Mouse (Mus musculus): ENCODE measurements around the gene Inka1. TPM values are rescaled to one million over a fixed set of nuclear protein-coding genes. Genes with fewer than 3 reads are reported as not detected.
A peak's percentile ranks its signal among the peaks of the same experiment; 100 is the strongest.

Inka1 gene
- polyA plus RNA-seq, 1 experiment from 2014 or later, result 22.8 TPM

DNA sequence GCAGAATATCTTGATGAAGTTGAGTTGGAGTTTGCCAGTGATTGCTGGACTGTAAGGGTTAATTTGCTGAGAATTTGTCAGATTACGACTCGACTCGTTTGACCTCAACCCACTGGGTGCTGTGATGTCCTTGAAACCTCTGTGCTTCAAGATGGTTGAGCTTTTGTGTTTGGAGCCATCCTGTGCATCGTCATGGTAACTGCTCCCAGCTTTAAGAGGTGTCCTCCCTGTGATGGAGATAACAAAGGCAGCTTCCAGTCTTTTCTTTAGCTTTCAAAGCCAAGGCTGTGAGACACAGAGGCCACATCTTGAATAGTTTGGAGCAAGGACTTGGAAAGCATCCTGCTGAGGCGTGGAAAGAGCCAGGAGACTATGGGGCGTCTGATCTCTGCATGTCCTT is 28.5 kb downstream of the Inka1 start:
- Histone ChIP-seq H3K4me2 (ENCODE audit: low read depth, low read length, severe bottlenecking) (no peak overlapping the region), H3K4me1 (replicated peaks; ENCODE audit: control insufficient read depth, insufficient read depth, low read length) (0 out of 2 replicates have a peak, but pooled peaks cover 2% of the 10 kb centered on the region), H3K9me3 (ENCODE audit: control insufficient read depth, low read length) (no peaks in the 10 kb centered on the region), H3K27ac (ENCODE audit: low read depth, low read length) (no peak overlapping the region), H3K9ac (ENCODE audit: low read length) (no peak overlapping the region), H3K4me3 (ENCODE audit: low read depth, low read length) (no peak overlapping the region), H3K36me3 (ENCODE audit: control insufficient read depth, insufficient read depth, low read length) (no peaks in the 10 kb centered on the region; the same call in 1 of the 2 replicates), H3K27me3 (ENCODE audit: control insufficient read depth, insufficient read depth, low read length) (no peaks in the 10 kb centered on the region)
- ATAC-seq (replicated peaks; ENCODE audit: low FRiP score), result no peak
- 46% methylated on average over 6 of the region's 6 CpGs for whole genome bisulfite sequencing
- DNase-seq (ENCODE audit: low spot score), result no peak

DNA sequence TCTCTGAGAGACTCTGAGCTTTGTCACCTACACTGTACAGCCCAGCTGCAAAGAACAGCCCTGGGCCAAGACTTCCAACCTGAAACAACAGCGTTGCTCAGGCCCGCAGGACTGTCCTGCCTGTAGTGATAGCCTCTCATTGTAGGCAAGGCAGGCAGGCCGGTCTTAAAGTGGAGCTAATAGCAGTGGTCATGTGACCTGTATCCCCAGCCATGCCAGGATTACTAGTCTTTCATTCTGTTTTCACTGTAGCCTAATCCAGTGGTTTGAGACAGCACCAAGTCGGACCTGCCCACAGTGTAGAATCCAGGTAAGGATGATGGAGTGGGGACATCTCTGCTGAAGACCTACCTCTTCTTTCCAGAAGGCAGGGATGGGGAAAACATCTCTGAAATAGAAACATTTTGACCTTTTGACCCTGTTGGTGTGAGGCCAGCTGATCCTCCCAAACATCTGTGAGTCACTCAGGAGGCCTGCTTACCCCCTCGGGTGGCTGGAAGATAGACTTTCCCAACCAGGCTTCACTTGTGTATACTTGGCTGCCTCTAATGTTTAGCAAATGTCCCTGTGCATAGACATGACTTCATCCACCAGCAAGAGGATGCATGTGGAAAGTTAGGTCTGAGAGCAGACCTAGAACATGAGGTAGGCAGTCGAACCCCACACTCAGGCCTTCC is 29.9 kb downstream of the Inka1 start:
- H3K4me3 ChIP-seq (ENCODE audit: low read depth, low read length), result no peak overlapping the region
- H3K36me3 ChIP-seq (ENCODE audit: control insufficient read depth, insufficient read depth, low read length), result no peaks in the 10 kb centered on the region; the same call in 1 of the 2 replicates
- no peaks in the 10 kb centered on the region for H3K9me3 ChIP-seq (ENCODE audit: control insufficient read depth, low read length)
- DNase-seq (ENCODE audit: low spot score) (no peak), ATAC-seq (replicated peaks; ENCODE audit: low FRiP score) (no peak)
- no peak overlapping the region for H3K4me2 ChIP-seq (ENCODE audit: low read depth, low read length, severe bottlenecking)
- H3K4me1 ChIP-seq (replicated peaks; ENCODE audit: control insufficient read depth, insufficient read depth, low read length), result no peaks in the 10 kb centered on the region; the same call in 1 of the 2 replicates
- H3K27me3 ChIP-seq (ENCODE audit: control insufficient read depth, insufficient read depth, low read length), result no peaks in the 10 kb centered on the region
- H3K27ac ChIP-seq (ENCODE audit: low read depth, low read length), result no peak overlapping the region
- no peak overlapping the region for H3K9ac ChIP-seq (ENCODE audit: low read length)
- 89% methylated on average over 6 of the region's 6 CpGs for WGBS

DNA sequence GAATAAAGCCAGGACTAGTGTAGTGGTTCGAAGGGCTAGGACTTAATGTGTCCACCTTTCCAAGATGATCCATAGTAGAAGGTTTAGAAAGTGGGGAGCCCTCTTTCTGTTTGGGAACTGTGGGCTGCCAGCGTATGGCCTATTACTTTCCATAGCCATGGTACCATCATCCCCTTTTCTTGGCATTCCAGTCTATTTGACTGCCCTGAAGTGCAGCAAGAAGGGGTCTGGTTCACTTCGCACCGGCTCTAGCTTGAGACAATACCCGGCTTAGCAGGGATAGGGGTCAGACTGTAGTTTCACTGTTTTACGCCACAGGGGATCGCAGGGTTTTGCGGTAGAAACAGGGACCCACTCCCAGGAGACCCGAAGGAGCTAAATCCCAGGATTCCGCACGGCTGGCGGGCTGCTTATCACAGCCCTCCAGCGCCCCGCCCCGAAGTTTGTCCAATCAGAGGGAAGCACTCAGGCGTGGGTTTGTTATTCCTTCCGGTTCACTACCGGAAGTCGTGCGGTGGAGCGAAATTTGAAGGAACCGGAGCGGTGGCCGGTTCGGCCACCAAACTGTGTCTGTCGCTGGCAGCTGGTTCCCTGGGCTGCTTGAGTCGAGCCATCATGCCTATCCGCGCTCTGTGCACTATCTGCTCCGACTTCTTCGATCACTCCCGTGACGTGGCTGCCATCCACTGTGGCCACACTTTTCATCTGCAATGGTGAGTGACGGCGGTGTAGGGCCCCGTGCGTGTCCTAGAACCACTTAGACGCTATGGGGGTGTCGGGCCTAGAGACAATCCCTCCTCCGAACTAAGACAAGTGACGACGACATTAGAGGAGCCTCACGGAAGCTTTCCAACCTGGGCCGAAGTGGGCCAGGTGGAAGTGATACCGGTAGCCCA is 35.0 kb downstream of the Inka1 start:
- Histone ChIP-seq H3K4me2 (ENCODE audit: low read depth, low read length, severe bottlenecking) (peak overlapping the region; percentile 58), H3K36me3 (ENCODE audit: control insufficient read depth, insufficient read depth, low read length) (no peaks in the 10 kb centered on the region), H3K4me3 (ENCODE audit: low read depth, low read length) (peak overlapping the region; percentile 66), H3K27me3 (ENCODE audit: control insufficient read depth, insufficient read depth, low read length) (no peaks in the 10 kb centered on the region), H3K9ac (ENCODE audit: low read length) (peak overlapping the region; percentile 69), H3K9me3 (ENCODE audit: control insufficient read depth, low read length) (no peaks in the 10 kb centered on the region), H3K4me1 (replicated peaks; ENCODE audit: control insufficient read depth, insufficient read depth, low read length) (peaks cover 2% of the 10 kb centered on the region; the same call in 1 of the 2 replicates), H3K27ac (ENCODE audit: low read depth, low read length) (peak overlapping the region; percentile 75)
- DNase-seq (ENCODE audit: low spot score) (peak; percentile 94), ATAC-seq (replicated peaks; ENCODE audit: low FRiP score) (peak; percentile 94)
- 15% methylated on average over 45 of the region's 45 CpGs for WGBS

DNA sequence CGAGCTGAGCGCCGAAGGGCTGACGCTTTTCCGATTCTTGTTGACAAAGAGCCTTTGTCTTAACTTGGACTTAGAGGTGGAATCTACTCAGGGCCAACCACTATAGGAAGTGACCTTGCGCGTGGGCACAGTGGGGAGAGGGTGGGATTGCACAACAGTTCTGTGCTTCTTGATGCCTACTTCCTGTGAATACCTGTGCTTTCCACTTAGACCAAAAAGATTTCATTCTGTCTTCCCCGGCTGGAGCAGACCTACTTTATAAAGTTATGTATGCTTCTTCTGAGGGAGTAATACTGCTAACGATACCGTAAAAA is 35.8 kb downstream of the Inka1 start, which contains the start of gene Traip:
Gene Traip, plus strand, starts transcription at position 215 of the 314 bp plus-strand sequence.
- peak within 1 kb of the TSS; percentile 69 for H3K9ac ChIP-seq (ENCODE audit: low read length)
- DNase-seq (ENCODE audit: low spot score) (no peak), ATAC-seq (replicated peaks; ENCODE audit: low FRiP score) (no peak)
- peaks cover 2% of the 10 kb centered on the region; the same call in 1 of the 2 replicates for H3K4me1 ChIP-seq (replicated peaks; ENCODE audit: control insufficient read depth, insufficient read depth, low read length)
- WGBS, result 91% methylated on average over 10 of the region's 10 CpGs
- H3K4me2 ChIP-seq (ENCODE audit: low read depth, low read length, severe bottlenecking), result peak within 1 kb of the TSS; percentile 58
- no peaks in the 10 kb centered on the region for H3K9me3 ChIP-seq (ENCODE audit: control insufficient read depth, low read length)
- H3K27me3 ChIP-seq (ENCODE audit: control insufficient read depth, insufficient read depth, low read length), result no peaks in the 10 kb centered on the region
- peak within 1 kb of the TSS; percentile 75 for H3K27ac ChIP-seq (ENCODE audit: low read depth, low read length)
- no peaks in the 10 kb centered on the region for H3K36me3 ChIP-seq (ENCODE audit: control insufficient read depth, insufficient read depth, low read length)
- peak within 1 kb of the TSS; percentile 66 for H3K4me3 ChIP-seq (ENCODE audit: low read depth, low read length)

DNA sequence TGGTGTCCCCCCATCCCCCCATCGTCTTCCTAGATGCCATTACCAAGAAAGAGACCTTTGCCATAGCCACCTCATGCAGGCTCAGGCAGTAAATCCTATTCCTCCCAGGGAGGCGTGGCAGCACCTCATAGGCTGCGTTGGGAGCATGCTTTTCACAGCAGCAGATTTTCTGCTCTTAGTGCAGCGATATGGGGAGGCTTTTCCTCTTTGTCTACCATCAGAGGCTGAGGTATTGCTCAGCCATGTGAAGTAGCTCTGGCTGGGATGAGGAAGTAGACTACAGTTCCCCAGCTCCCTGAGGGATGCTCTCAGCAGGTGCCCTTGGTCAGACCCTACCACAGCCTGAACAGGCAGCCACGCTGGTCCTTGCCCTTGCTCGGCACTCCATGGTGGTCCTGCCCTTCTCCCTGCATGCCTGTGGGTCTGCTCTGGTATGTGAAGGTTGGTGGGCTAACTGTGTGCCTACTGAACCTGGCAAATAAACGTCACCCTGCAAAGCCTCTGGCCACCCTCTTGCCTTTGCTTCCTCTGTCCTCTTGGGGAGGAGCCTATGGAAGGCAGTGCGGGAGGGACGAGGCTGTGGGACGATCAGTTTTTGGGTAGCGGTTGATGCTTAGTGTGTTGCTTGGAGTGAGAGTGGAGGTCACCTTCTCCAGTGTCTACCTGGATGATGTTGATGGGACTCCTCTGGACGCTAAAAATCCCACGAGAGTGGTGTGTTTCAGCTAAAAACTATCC is 36.3 kb downstream of the Inka1 start:
- no peak overlapping the region for H3K4me3 ChIP-seq (ENCODE audit: low read depth, low read length)
- ATAC-seq (replicated peaks; ENCODE audit: low FRiP score) (no peak), DNase-seq (ENCODE audit: low spot score) (no peak)
- H3K9me3 ChIP-seq (ENCODE audit: control insufficient read depth, low read length), result no peaks in the 10 kb centered on the region
- H3K36me3 ChIP-seq (ENCODE audit: control insufficient read depth, insufficient read depth, low read length), result no peaks in the 10 kb centered on the region
- no peaks in the 10 kb centered on the region for H3K27me3 ChIP-seq (ENCODE audit: control insufficient read depth, insufficient read depth, low read length)
- WGBS, result 85% methylated on average over 13 of the region's 13 CpGs
- H3K9ac ChIP-seq (ENCODE audit: low read length), result no peak overlapping the region
- H3K4me1 ChIP-seq (replicated peaks; ENCODE audit: control insufficient read depth, insufficient read depth, low read length), result peaks cover 2% of the 10 kb centered on the region; the same call in 1 of the 2 replicates
- no peak overlapping the region for H3K4me2 ChIP-seq (ENCODE audit: low read depth, low read length, severe bottlenecking)
- no peak overlapping the region for H3K27ac ChIP-seq (ENCODE audit: low read depth, low read length)

DNA sequence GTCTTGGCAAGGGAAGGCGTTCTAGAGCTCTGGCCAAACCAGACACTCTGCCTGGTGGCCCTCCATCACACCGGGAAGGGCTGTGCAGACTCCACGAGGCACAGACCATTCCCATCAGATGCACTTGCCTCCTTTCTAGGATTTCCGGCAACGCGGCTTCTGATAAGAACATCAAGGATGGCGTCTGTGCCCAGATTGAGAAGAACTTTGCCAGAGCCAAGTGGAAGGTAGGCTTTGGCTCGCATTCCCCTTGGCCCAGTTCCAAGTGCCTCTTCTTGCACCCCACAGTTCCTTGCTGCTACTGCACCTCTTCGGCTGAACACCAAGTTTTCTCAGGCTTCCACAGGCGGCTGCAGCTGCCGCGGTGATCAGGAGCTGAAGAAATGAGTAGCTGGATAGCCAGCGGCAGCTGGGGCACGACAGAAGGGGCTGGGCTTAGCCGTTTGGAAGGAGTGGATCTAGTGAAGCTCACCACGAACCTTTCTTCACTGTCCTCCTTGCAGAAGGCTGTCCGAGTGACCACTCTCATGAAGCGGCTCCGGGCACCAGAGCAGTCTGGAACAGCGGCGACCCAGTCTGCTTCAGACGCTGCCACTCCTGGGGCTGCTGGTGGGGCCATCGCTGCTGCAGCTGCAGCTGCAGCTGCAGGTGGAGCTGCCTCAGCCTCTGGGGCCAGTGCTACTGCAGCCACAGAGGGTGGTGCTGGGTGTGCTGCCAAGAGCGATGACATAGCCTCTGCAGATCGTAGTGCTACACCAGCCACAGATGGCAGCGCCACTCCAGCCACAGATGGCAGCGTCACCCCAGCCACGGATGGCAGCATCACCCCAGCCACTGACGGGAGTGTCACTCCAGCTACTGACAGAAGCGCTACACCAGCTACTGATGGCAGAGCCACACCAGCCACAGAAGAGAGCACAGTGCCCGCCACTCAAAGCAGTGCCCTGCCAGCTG is 38.2 kb downstream of the Inka1 start:
- ATAC-seq (replicated peaks; ENCODE audit: low FRiP score), result no peak
- 91% methylated on average over 31 of the region's 31 CpGs for WGBS

DNA sequence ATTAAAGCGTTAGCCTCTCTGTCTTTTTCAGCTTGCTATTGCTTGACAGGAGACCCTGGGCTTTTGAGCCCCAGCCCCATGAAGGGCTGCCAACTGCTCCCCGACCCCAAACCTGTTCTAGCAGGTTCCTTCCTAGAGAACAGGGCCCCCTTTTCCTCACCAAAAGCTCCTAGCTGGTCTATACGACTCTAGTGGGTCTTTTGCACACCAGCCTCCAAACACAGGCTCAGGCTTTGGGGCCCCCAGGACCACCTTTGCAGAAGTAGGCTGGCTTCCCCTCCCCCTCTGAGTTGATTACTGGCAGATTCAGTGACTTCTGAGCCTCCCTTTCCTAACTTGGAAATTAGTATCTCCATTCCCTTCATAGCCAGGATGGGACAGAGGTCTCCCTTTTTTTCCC is 48.8 kb downstream of the Inka1 start:
- H3K27ac ChIP-seq (ENCODE audit: low read depth, low read length), result no peak overlapping the region
- no peak for ATAC-seq (replicated peaks; ENCODE audit: low FRiP score)

More for the DNA sequence above, 38.2 kb downstream of the Inka1 start:
- no peak for DNase-seq (ENCODE audit: low spot score)
- Histone ChIP-seq H3K27me3 (ENCODE audit: control insufficient read depth, insufficient read depth, low read length) (no peaks in the 10 kb centered on the region), H3K9ac (ENCODE audit: low read length) (no peak overlapping the region), H3K4me2 (ENCODE audit: low read depth, low read length, severe bottlenecking) (no peak overlapping the region), H3K36me3 (ENCODE audit: control insufficient read depth, insufficient read depth, low read length) (no peaks in the 10 kb centered on the region), H3K9me3 (ENCODE audit: control insufficient read depth, low read length) (no peaks in the 10 kb centered on the region), H3K4me3 (ENCODE audit: low read depth, low read length) (no peak overlapping the region), H3K27ac (ENCODE audit: low read depth, low read length) (no peak overlapping the region), H3K4me1 (replicated peaks; ENCODE audit: control insufficient read depth, insufficient read depth, low read length) (peaks cover 2% of the 10 kb centered on the region; the same call in 1 of the 2 replicates)

More for the DNA sequence above, 48.8 kb downstream of the Inka1 start:
- Histone ChIP-seq H3K4me3 (ENCODE audit: low read depth, low read length) (peak overlapping the region; percentile 52), H3K4me2 (ENCODE audit: low read depth, low read length, severe bottlenecking) (peak overlapping the region; percentile 98), H3K27me3 (ENCODE audit: control insufficient read depth, insufficient read depth, low read length) (no peaks in the 10 kb centered on the region), H3K9me3 (ENCODE audit: control insufficient read depth, low read length) (no peaks in the 10 kb centered on the region), H3K9ac (ENCODE audit: low read length) (peak overlapping the region; percentile 67), H3K36me3 (ENCODE audit: control insufficient read depth, insufficient read depth, low read length) (no peaks in the 10 kb centered on the region), H3K4me1 (replicated peaks; ENCODE audit: control insufficient read depth, insufficient read depth, low read length) (peaks cover 13% of the 10 kb centered on the region; the same call in 1 of the 2 replicates)
- DNase-seq (ENCODE audit: low spot score), result no peak
- WGBS, result 4% methylated on average over 3 of the region's 3 CpGs

Data from forebrain, embryonic 11.5 days (tissue).